Mouse (Mus musculus) activated CD4-positive, CD25-positive, alpha-beta regulatory T cell, adult 4 months (primary cell): ENCODE data around the gene Ptprg. TPM values are rescaled to one million over a fixed set of nuclear protein-coding genes. Genes with fewer than 3 reads are reported as not detected.

Experiments used
- ATAC-seq: one replicate; pipeline ENCODE4 v1.8.0; 2017
- polyA plus RNA-seq, 2 experiments: library from polyadenylated mRNA; unstranded; fragments of 100-300 nt; shearing (Covaris generic); gene quantifications; one replicate each; pipeline ENCODE4 v1.2.1; 2017

Gene Ptprg
- polyA plus RNA-seq, 2 experiments from 2014 or later = not detected

DNA sequence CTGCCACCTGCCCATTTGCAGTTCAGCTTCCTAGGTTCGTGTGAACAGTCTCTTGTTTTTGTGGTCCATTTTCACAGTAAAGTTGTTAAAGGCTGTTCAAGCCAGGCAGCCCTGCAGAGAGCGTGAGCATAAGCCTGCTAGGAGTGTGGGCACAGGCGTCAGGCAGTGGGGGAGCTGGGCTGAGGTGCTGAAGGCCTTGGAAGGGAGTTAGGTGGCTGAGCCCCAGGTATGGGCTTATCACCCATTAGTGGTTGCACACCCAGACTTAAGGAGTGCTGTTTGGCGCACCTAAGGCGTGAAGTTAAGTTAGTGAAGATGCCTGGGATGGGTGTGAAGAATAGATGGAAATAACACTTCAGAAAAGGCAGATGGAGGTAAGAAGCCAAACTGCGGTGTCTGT, 134.8 kb downstream of the Ptprg start:
- no peak for ATAC-seq

GRCm38 (mm10) chr14:11690066-11690465, 136.7 kb downstream of the Ptprg start:
- no peak for ATAC-seq

- no peak for ATAC-seq
Observed at GRCm38 (mm10) chr14:11691531-11691930, 138.2 kb downstream of the Ptprg start.

DNA sequence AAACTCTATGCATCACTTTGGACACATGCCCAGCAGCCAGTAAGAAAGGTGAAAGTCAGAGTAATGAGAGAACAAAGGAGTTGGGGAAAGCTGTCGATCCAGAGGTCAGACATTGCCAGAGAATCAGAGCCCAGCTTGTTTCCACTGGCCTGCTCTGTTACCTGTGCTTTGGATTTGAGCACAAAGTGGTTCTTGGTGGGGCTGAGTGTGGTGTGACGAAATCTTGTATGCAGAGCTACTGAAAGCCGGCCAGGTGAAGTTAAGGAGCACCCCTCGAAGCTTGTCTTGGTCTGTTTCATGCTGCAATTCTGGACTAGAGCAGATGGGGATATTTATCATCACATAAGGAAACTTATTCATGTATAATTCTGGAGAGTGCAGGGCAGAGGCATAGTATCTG, 145.5 kb downstream of the Ptprg start:
- no peak for ATAC-seq

GRCm38 (mm10) chr14:11699654-11700053, 146.3 kb downstream of the Ptprg start:
- no peak for ATAC-seq

DNA sequence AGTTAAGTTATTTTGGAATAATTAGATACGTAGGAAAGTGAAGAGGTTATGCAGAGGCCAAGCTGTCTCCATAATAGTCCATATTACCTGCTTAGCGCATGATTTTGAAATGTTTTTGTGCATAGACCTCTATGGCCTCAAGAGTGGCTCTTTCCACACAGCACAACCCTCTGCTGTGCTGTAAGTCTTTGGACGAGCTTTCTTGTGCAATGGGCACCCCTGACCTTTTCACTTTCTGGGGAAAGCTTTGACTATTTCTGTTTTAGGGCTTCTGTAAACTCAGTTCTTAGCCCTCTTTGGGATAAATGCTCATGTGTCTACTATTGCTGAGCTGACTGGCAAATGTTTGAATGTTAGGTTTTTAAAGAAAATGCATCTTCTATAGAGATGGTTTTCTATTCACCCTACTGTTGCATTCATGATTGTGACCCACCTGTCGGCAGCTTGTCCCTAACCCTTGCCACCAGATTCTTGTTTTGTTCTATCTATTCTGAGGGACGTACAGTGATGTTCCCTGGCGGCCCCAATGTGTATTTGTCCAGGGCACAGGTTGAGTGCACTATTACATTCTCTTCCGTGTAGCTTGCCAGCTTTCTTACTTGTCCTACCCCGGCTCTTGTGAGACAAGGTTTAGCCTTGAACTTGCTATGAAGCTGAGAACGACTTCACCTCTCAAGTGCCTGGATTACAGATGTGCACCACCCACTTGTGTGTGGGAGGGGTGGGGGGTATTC, 148.4 kb downstream of the Ptprg start:
- ATAC-seq = no peak

DNA sequence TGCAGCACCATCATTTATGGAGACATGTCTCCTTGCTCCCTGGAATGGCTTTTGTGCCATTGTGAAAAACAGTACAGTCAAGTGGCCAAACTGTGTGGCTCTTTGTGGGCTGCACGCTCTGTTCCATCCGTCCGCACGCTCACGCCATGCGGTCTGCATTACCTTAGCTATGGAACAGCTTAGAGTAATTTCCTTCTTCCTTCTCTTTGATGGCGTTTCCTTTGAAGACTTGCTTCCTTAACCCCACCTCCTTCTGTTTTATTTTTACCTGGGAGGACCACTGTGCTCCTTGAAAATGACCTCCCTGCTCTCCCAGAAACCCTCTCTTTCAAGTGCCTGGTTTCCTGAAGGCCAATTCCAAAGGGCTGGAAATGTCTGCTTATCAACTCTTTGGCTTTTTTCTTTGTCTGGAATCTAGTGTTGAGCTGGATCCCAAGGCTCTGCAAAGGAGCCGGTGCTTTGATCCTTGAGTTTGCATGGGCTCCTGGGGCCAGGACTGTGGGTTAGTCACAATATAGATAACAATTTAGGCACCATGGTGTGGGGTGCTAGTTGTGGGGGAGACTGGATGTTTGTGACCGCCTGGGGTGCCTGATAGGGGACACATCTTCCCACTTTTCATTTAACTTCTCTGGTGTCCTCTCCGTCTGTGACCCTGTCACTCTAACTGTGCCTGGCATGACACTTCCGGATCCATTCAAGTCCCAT, 149.6 kb downstream of the Ptprg start:
- no peak for ATAC-seq

GRCm38 (mm10) chr14:11704871-11705270, 151.5 kb downstream of the Ptprg start:
- no peak for ATAC-seq

DNA sequence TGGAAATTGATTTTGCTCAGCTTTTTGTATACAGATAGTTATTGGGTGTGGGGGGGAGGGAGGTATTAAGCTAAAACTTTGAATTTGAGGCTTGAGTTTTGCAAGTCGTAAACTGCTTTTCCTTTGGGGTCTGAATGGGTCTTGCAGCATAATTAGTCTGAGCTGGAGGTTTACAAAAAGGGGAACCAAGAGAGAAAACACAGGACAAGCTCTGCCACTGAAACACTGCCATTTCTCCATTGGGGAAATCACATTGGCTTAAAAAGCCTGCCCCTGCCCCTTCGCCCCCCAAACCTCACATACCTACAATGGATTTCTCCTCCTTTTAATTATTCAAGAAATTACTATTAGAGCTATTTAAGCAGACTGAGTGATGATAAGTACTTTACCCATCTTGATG, 156.0 kb downstream of the Ptprg start:
- no peak for ATAC-seq

- ATAC-seq = no peak
Observed at GRCm38 (mm10) chr14:11709798-11710197, 156.5 kb downstream of the Ptprg start.

- no peak for ATAC-seq
Observed at GRCm38 (mm10) chr14:11710410-11711122, 157.2 kb downstream of the Ptprg start.

GRCm38 (mm10) chr14:11712146-11712545, 158.8 kb downstream of the Ptprg start:
- ATAC-seq = no peak

DNA sequence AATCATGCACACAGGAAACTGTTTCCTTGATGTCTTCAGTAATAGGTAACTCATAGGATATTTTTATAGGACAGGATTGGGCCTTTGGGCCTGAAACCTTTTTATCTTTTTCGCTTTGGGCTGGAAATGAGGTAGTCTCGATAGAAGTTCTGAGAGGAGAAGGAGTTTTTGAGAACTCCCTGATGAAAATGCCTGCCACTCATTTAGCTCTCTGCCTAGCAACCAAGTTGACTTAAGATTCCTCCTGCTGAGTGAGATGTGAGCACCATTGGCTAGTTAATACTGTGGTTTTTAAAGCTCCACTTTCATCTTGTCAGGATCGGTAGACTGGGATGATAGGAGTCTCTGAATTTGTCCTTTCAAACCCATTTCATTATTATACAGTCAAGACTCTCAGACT, 162.9 kb downstream of the Ptprg start:
- no peak for ATAC-seq

- ATAC-seq = no peak
Observed at GRCm38 (mm10) chr14:11718201-11718600, 164.9 kb downstream of the Ptprg start.

GRCm38 (mm10) chr14:11719259-11719658, 165.9 kb downstream of the Ptprg start:
- no peak for ATAC-seq

- ATAC-seq = no peak
Observed at GRCm38 (mm10) chr14:11722101-11722500, 168.8 kb downstream of the Ptprg start.

GRCm38 (mm10) chr14:11723876-11724275, 170.5 kb downstream of the Ptprg start:
- ATAC-seq = no peak

GRCm38 (mm10) chr14:11731223-11731920, 178.0 kb downstream of the Ptprg start:
- ATAC-seq = no peak

GRCm38 (mm10) chr14:11732376-11732775, 179.0 kb downstream of the Ptprg start:
- no peak for ATAC-seq

GRCm38 (mm10) chr14:11743726-11744125, 190.4 kb downstream of the Ptprg start:
- no peak for ATAC-seq

DNA sequence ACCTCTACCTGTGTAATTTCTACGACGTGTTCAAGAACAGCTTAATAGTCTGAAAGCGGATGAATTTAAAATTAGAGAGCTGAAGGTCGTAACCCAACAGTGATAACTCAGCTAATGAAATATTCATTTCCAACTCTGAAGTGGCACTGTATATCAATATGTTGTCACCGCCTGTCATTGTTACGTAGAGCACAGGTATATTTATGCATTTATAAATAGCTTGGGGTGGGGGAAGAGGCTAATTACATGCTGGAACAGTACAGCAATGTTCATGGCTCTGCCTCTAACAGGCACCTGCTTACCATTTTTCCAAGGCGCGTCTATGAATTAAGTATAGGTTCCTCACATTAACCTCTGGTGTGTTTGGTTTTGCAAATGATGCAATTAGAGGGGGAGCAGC, 199.3 kb downstream of the Ptprg start:
- no peak for ATAC-seq

- ATAC-seq = no peak
Observed at GRCm38 (mm10) chr14:11754656-11755055, 201.3 kb downstream of the Ptprg start.

GRCm38 (mm10) chr14:11758185-11758584, 204.9 kb downstream of the Ptprg start:
- ATAC-seq = no peak
